Mouse (Mus musculus): Measurements from ENCODE around the gene Mfap2. TPM values are rescaled to one million over a fixed set of nuclear protein-coding genes. Genes with fewer than 3 reads are reported as not detected.

The Mfap2 gene
- not detected for polyA plus RNA-seq (2014; fragmentation: Illumina TruSeq; extraction: RNeasy Lipid Tissue Mini Kit (QIAGEN cat#74804); ENCODE audit: low read depth, low replicate concordance)

DNA sequence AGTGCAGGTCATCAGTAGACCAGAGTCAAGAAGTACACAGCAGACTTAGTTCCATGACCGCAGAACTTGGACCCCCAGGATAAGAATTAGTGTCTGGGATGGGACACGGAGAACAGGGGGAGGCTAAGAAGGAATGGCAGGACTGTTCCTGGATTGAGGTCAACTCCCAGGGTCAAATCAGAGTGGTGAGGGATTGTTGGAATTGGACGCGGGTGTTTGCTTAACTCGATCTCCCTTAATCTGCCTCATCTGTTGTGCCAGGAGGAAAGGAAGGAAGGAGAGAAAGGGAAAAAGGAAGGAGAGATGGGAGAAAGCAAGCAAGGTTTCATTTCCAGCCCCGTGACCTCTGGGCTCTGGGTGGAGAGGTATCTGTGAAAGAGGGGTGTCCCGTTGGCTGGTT lies at the start of gene Mfap2:
Gene Mfap2, plus strand, starts transcription at position 301 of the 400 bp plus-strand sequence.

DNA sequence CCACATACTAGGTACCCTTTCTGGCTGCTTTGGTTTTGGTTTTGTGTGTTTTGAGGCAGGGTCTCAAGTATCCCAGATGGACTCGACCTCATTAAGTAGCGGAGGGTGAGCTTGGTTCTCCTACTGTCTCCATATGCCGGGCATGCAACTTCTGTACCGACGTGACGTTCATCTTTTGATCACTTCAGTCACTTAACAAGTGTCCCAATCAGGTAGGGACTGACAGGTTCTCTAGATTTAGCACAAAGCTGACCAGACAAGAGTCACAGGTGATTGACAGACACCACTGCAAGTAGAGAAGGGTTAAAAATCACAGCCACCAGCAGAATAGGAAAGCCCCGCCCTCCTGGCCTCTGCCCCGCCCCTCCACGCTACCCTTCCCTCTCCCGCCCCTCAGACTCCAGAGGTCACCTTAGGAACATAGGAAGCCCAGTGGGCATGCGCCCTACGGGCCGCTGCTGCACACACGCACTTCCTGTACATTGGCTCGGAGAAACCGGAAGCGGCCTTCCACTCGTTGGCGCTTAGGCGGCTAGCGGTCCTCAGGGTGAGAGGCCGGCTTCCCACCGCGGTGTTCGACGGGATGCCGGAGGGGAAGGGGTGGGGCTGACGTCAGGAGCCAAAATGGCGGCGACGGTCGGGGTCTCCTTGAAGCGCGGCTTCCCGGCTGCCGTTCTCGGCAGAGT lies 49.3 kb upstream of the Mfap2 start, which contains the start of gene Sdhb:
Gene Sdhb, plus strand, starts transcription at position 423 of the 686 bp plus-strand sequence.

DNA sequence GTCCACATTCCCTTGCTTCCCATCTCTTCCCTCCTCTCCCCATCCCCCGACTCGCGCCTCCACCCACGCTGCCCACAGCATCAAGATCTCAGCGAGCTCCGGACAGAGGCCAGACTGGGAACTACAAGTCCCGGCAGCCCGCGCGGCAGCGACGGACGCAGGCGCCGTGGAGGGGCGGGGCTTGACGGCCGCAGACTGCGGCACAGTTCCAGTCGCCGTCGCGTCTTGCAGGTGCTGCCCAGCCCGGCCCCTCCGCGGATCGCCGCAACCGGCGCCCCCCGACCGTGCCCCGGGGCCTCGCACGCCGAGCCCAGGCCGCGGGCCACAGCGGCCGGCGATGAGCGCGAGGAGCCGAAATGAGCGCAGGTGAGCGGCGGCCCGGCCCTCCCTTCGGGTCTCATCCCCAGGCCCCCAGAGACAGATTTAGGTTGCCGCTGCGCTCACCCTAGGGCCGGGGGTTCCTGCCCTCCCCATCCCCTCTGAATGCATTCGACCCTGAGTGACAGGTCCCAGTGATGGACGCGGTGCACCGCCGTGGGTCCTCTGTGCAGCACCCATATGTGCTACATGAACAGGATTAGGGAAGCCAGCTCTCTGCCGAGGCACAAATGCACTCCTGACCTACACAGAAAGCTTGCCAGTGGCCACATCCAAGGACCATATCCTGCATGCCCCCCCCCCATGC lies 23.4 kb upstream of the Mfap2 start, which contains the start of gene Atp13a2:
Gene Atp13a2, plus strand, starts transcription at position 163 of the 685 bp plus-strand sequence.

DNA sequence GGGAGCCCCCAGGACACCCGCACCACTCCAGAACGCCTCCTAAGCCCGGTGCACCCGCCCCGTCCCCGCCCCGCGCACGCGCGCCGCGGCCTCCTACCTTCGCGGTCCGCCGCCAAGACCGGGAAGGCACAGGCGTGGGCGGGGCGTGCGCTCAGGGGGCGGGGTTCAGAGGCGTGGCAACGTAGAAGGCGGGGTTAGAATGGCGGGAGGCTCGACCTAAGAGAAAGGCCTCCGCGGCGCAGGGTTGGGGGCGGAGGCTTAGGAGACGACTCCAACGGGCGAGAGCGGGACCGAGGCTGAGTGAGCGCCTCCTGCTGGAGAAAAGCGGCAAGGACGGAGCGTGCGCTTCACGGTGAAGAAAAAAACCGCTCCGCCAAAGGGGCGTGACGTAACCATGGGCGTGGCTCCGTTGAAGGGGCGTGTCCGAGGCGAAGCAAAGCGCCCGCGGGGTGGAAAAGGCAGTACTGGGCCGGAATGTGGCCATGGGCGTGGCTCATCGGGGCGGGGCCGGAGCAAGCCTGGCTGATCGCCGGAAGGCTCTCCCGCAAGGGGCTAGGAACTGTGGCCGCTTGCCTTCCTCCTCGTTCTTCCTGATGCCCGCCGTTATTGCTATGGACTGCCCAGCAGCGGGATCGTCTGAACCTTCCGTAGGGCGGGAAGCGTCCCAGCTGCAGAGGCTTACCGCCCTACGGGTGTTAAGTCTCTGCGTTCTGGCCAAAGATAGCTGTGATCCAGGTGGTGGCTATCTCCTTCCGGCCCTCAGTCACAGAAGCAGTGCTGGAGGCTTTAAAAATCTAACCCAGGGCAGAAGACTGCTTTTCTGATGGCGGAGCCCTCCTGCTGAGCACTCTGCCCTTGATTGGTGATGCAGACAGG lies 50.4 kb downstream of the Mfap2 start, which contains the start of gene Crocc:
Gene Crocc, minus strand, starts transcription at position 125 of the 876 bp plus-strand sequence.

Other genes with a start within 250 kb of the Mfap2 start
- gene Padi4, start 236.2 kb upstream of the Mfap2 start, polyA plus RNA-seq (2014; fragmentation: Illumina TruSeq; extraction: RNeasy Lipid Tissue Mini Kit (QIAGEN cat#74804); ENCODE audit: low read depth, low replicate concordance): not detected
- gene Padi3, start 199.8 kb upstream of the Mfap2 start, polyA plus RNA-seq (2014; fragmentation: Illumina TruSeq; extraction: RNeasy Lipid Tissue Mini Kit (QIAGEN cat#74804); ENCODE audit: low read depth, low replicate concordance): not detected
- not detected for gene Padi1, start 164.6 kb upstream of the Mfap2 start, polyA plus RNA-seq (2014; fragmentation: Illumina TruSeq; extraction: RNeasy Lipid Tissue Mini Kit (QIAGEN cat#74804); ENCODE audit: low read depth, low replicate concordance)
- gene Padi2, start 104.1 kb upstream of the Mfap2 start, polyA plus RNA-seq (2014; fragmentation: Illumina TruSeq; extraction: RNeasy Lipid Tissue Mini Kit (QIAGEN cat#74804); ENCODE audit: low read depth, low replicate concordance): 0.93 TPM
- 96.7 TPM for gene Sdhb, start 49.2 kb upstream of the Mfap2 start, polyA plus RNA-seq (2014; fragmentation: Illumina TruSeq; extraction: RNeasy Lipid Tissue Mini Kit (QIAGEN cat#74804); ENCODE audit: low read depth, low replicate concordance)
- 2.0 TPM for gene Atp13a2, start 23.5 kb upstream of the Mfap2 start, polyA plus RNA-seq (2014; fragmentation: Illumina TruSeq; extraction: RNeasy Lipid Tissue Mini Kit (QIAGEN cat#74804); ENCODE audit: low read depth, low replicate concordance)
- 1.5 TPM for gene Crocc, start 50.1 kb downstream of the Mfap2 start, polyA plus RNA-seq (2014; fragmentation: Illumina TruSeq; extraction: RNeasy Lipid Tissue Mini Kit (QIAGEN cat#74804); ENCODE audit: low read depth, low replicate concordance)
- 7.5 TPM for gene Necap2, start 67.9 kb downstream of the Mfap2 start, polyA plus RNA-seq (2014; fragmentation: Illumina TruSeq; extraction: RNeasy Lipid Tissue Mini Kit (QIAGEN cat#74804); ENCODE audit: low read depth, low replicate concordance)
- gene Spata21, start 77.9 kb downstream of the Mfap2 start, polyA plus RNA-seq (2014; fragmentation: Illumina TruSeq; extraction: RNeasy Lipid Tissue Mini Kit (QIAGEN cat#74804); ENCODE audit: low read depth, low replicate concordance): not detected
- 28.2 TPM for gene Szrd1, start 129.4 kb downstream of the Mfap2 start, polyA plus RNA-seq (2014; fragmentation: Illumina TruSeq; extraction: RNeasy Lipid Tissue Mini Kit (QIAGEN cat#74804); ENCODE audit: low read depth, low replicate concordance)
- gene Fbxo42, start 137.5 kb downstream of the Mfap2 start, polyA plus RNA-seq (2014; fragmentation: Illumina TruSeq; extraction: RNeasy Lipid Tissue Mini Kit (QIAGEN cat#74804); ENCODE audit: low read depth, low replicate concordance): 7.3 TPM
- gene Rsg1, start 203.5 kb downstream of the Mfap2 start, polyA plus RNA-seq (2014; fragmentation: Illumina TruSeq; extraction: RNeasy Lipid Tissue Mini Kit (QIAGEN cat#74804); ENCODE audit: low read depth, low replicate concordance): 0.76 TPM
- gene Arhgef19, start 229.1 kb downstream of the Mfap2 start, polyA plus RNA-seq (2014; fragmentation: Illumina TruSeq; extraction: RNeasy Lipid Tissue Mini Kit (QIAGEN cat#74804); ENCODE audit: low read depth, low replicate concordance): 1.2 TPM

Data from adrenal gland, adult 10 weeks (tissue).